Mouse (Mus musculus) hindbrain, embryonic 15.5 days (tissue): ENCODE measurements around the gene Fancf. TPM values are rescaled to one million over a fixed set of nuclear protein-coding genes. Genes with fewer than 3 reads are reported as not detected.
A peak's percentile ranks its signal among the peaks of the same experiment; 100 is the strongest.

Experiments used
- ATAC-seq: fragments of 200-750 bp; cut with Nextera tagmentation; 2 replicates; pipeline ENCODE4 v1.8.0; 2017; ENCODE audit warnings: low read depth, moderate number of reproducible peaks, moderate TSS enrichment; ENCODE audit not compliant: low FRiP score
- H3K27ac ChIP-seq: fragments of 300-500 bp; sonication (generic); replicated peaks from 2 replicates; pipeline ENCODE4 v1.5.1; 2015; ENCODE audit warnings: mild to moderate bottlenecking, inconsistent platforms
- H3K27me3 ChIP-seq: fragments of 300-500 bp; sonication (generic); 2 replicates; pipeline ENCODE4 v1.6.1; 2015; ENCODE audit warnings: control low read depth, inconsistent platforms
- H3K36me3 ChIP-seq: fragments of 300-500 bp; sonication (generic); 2 replicates; pipeline ENCODE4 v1.6.1; 2015; ENCODE audit warnings: control low read depth, inconsistent platforms
- H3K4me1 ChIP-seq: fragments of 300-500 bp; sonication (generic); replicated peaks from 2 replicates; pipeline ENCODE4 v1.6.1; 2015; ENCODE audit warnings: control low read depth, inconsistent platforms
- H3K4me2 ChIP-seq: fragments of 300-500 bp; sonication (generic); 2 replicates; pipeline ENCODE4 v1.6.1; 2015; ENCODE audit warnings: moderate library complexity, mild to moderate bottlenecking, inconsistent platforms
- H3K4me3 ChIP-seq: fragments of 300-500 bp; sonication (generic); 2 replicates; pipeline ENCODE4 v1.5.1; 2015; ENCODE audit warnings: mild to moderate bottlenecking, inconsistent platforms
- H3K9ac ChIP-seq: fragments of 300-500 bp; sonication (generic); 2 replicates; pipeline ENCODE4 v1.6.1; 2015; ENCODE audit warnings: inconsistent platforms
- H3K9me3 ChIP-seq: fragments of 300-500 bp; sonication (generic); 2 replicates; pipeline ENCODE4 v1.6.1; 2016; ENCODE audit warnings: control low read depth, inconsistent platforms
- WGBS: fragments of 180-500 bp; shearing (Covaris S2); methylation state at CpG from one replicate; pipeline ENCODE4 v1.1.7; 2015; 5-methylcytosine and 5-hydroxymethylcytosine counted together
- polyA plus RNA-seq: library from polyadenylated mRNA; unstranded; fragments of >200 nt; fragmentation: Nextera tagmentation; extraction: Ambion mirVana; gene quantifications from 2 replicates; pipeline ENCODE4 v1.2.1, GENCODE M21; 2015

Gene Fancf
- polyA plus RNA-seq, 1 experiment from 2014 or later, result 9.5 TPM

GRCm38 (mm10) chr7:51823562-51824338 is 38.3 kb downstream of the Fancf start:
- peak; percentile 34; the same call in 1 of the 2 replicates for ATAC-seq
- WGBS, result 55% methylated on average over 7 of the region's 7 CpGs
- Histone ChIP-seq H3K9me3 (no peaks in the 10 kb centered on the region), H3K9ac (no peak overlapping the region), H3K36me3 (no peaks in the 10 kb centered on the region), H3K4me3 (no peak overlapping the region), H3K27me3 (no peaks in the 10 kb centered on the region), H3K4me1 (0 out of 2 replicates have a peak, but pooled peaks cover 4% of the 10 kb centered on the region), H3K27ac (0 out of 2 replicates have a peak overlapping the region, but pooled peaks have one; percentile 55), H3K4me2 (no peak overlapping the region)

DNA sequence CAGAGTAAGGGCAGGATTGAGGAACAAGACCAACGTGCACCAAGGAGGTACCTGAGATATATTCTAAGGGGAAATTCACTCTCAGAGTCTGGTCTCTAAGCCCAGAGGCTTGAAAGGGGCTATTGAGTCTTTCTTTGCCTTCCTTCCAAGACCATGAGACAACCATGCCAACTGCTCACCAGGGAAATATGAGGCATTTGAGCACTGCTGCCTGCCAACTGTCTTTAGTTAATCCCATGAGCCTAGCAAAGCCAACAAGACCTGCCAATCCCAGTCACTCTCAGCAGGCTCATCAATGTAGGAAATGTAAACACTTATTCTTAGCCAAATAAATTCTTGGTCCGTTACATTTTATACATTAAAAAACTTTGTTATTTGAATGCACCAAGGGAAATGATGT is 40.6 kb downstream of the Fancf start:
- Histone ChIP-seq H3K4me3 (no peak overlapping the region), H3K36me3 (no peaks in the 10 kb centered on the region), H3K27ac (no peak overlapping the region), H3K9me3 (no peaks in the 10 kb centered on the region), H3K4me1 (0 out of 2 replicates have a peak, but pooled peaks cover 4% of the 10 kb centered on the region), H3K4me2 (no peak overlapping the region), H3K27me3 (no peaks in the 10 kb centered on the region), H3K9ac (no peak overlapping the region)
- no peak for ATAC-seq
- 61% methylated on average over 2 of the region's 2 CpGs for WGBS

DNA sequence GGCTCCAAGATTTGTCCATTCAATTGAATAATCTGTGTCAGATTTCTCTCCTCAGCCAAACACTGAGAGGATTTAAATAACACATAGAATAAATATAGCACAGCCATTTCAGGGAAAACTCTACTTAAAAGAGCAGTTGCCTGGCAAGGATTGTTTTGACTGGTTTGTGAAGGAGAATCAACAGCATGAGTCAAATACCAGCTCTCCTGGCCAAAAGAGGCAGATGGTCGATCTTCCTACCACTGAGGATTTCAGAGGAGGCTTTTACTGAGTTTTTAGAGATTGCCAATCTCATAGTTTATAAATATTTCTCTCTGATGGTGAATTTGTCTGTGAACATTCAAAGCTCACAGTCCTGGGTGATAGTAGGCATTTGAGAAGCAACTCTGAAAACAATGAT is 42.2 kb downstream of the Fancf start:
- ATAC-seq, result no peak
- no peak overlapping the region for H3K4me3 ChIP-seq

DNA sequence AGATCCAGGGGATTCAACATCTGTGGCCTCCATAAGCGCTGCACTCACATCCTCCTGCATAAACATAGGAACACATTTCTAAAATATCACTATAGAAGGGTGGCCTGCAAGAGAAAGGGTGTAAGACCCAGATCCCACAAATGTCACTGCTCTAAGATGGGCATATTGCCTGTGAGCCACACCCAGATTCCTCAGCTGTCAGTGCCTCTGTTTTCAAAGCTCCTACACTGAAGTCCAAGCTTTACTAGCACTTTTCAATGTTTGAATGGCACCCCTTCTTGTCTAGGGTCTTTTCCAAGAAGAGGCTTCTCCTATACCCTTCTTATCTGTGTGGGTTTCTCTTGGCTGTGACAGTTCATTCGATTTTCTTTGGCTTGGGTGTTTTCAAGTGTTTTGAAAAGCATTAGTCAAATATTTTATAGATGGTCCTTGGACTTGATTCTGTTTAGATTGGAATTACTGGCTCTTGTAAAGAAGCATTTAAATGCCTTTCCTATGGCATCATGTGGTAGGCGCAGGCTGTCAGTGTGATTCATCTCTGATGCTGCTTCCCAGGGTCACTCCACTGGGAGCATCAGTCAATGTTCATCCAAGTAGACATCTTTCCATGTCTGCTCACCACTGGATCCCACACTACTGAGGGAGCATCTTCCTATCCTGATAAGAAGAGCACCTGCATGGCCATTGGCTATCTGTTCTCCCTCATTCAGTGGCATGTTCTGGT is 43.7 kb downstream of the Fancf start:
- 78% methylated on average over 3 of the region's 3 CpGs for WGBS
- Histone ChIP-seq H3K9me3 (no peaks in the 10 kb centered on the region), H3K4me3 (no peak overlapping the region), H3K9ac (no peak overlapping the region), H3K27ac (no peak overlapping the region), H3K27me3 (no peaks in the 10 kb centered on the region), H3K4me2 (no peak overlapping the region), H3K4me1 (0 out of 2 replicates have a peak, but pooled peaks cover 4% of the 10 kb centered on the region), H3K36me3 (no peaks in the 10 kb centered on the region)
- ATAC-seq, result no peak

More for the DNA sequence above, 42.2 kb downstream of the Fancf start:
- Histone ChIP-seq H3K27me3 (no peaks in the 10 kb centered on the region), H3K9me3 (no peaks in the 10 kb centered on the region), H3K4me1 (0 out of 2 replicates have a peak, but pooled peaks cover 4% of the 10 kb centered on the region), H3K4me2 (no peak overlapping the region), H3K27ac (no peak overlapping the region), H3K36me3 (no peaks in the 10 kb centered on the region), H3K9ac (no peak overlapping the region)
- 76% methylated on average over 1 of the region's 1 CpGs for WGBS

DNA sequence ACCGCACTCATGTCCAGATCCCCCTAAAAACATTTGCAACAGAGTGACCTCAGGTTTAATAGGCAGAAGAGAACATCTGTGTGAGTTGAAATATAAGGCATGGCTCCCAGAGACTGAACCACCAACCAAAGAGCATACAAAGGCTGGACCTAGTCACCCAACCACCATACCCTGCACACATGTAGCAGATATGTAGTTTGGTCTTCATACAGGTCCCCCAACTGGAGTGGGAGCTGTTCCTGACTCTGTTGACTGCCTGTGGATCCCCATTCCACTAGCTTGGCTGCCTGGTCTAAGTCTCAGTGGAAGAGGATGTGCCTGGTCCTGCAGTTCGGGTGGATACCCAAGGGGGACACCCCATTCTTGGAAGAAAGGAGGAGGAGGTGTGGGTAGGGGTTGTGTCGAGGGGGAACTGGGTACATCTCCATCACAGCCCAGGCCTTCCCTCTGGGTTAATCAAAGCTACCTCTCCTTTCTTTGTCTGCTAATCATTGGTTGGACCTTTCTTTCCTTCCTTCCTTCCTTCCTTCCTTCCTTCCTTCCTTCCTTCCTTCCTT is 45.7 kb downstream of the Fancf start:
- 44% methylated on average over 3 of the region's 3 CpGs for WGBS
- H3K4me2 ChIP-seq, result no peak overlapping the region
- no peaks in the 10 kb centered on the region for H3K9me3 ChIP-seq
- H3K9ac ChIP-seq, result no peak overlapping the region
- no peak overlapping the region for H3K4me3 ChIP-seq
- no peaks in the 10 kb centered on the region for H3K4me1 ChIP-seq
- peak; percentile 59; the same call in 1 of the 2 replicates for ATAC-seq
- no peaks in the 10 kb centered on the region for H3K36me3 ChIP-seq
- H3K27me3 ChIP-seq, result no peaks in the 10 kb centered on the region
- no peak overlapping the region for H3K27ac ChIP-seq

DNA sequence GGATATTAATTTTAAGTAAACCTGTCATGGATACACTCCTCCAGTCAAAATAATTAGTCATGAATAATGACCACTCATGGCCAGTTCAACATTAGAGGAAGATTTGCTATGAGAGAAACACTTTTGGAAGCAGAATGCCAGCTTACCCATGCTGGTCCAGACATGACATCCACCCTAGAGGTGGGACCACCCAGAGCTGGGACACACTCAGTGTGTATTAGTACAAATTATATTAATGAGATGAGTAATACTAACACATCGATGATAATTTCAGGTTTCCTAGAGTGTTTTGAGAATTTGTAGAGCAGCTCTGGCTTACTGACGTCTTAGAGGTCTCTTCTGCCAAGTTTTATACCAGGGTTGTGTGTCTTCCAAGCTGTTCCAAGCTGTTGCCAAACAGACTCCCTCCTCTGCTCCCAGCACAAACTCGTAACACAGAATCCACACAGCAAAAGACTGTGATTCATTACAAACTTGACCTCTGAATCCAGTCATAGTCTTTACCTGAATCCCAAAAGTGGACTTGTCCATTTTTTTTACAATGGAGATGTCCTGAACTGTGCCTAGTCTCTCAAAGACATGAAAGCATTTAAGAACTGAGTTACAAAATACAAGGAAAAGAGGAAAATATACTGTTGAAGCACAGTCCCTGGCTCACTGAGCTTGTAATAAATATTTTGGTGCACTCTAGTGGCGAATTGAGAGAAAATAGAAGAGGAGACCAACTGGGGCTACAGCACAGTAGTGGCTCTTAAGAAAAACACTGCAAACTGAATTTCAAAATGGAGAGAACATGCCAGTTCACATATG is 46.4 kb downstream of the Fancf start:
- Histone ChIP-seq H3K4me3 (no peak overlapping the region), H3K27ac (no peak overlapping the region), H3K4me2 (no peak overlapping the region), H3K36me3 (no peaks in the 10 kb centered on the region), H3K9ac (no peak overlapping the region), H3K4me1 (no peaks in the 10 kb centered on the region), H3K27me3 (no peaks in the 10 kb centered on the region), H3K9me3 (no peaks in the 10 kb centered on the region)
- WGBS, result 54% methylated on average over 4 of the region's 4 CpGs
- ATAC-seq, result peak; percentile 81

Other genes with a start within 250 kb of the Fancf start
- gene Slc17a6, start 240.3 kb downstream of the Fancf start, polyA plus RNA-seq, result 97.5 and 105 TPM in 2 replicates
- gene Gas2, start 252 bp downstream of the Fancf start, polyA plus RNA-seq, result 12.9 and 14.0 TPM in 2 replicates
- gene Svip, start 143.8 kb upstream of the Fancf start, polyA plus RNA-seq, result 18.8 and 19.7 TPM in 2 replicates
- not detected in 2 replicates for gene 1700015G11Rik, start 153.5 kb upstream of the Fancf start, polyA plus RNA-seq